Mouse (Mus musculus): ENCODE measurements around the gene Nxnl1.

The Nxnl1 gene

DNA sequence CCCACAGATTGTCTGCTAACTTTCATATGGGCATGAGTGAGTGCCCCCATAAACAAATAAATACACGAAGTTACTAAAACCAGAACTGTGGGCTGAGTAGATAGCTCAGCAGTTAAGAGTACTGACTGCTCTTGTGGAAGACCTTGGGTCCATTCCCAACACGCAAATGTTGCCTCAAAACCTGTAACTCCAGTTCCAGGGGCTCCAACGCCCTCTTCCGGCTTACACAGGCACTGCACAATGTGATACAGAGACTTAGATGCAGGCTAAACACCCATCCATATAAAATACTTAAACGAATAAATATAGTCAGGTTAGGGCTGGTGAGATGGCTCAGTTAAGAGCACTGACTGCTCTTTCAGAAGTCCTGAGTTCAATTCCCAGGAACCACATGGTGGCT, 51.4 kb downstream of the Nxnl1 start:
- DNase-seq (ENCODE audit: low spot score in 2 of 2) = no peak

DNA sequence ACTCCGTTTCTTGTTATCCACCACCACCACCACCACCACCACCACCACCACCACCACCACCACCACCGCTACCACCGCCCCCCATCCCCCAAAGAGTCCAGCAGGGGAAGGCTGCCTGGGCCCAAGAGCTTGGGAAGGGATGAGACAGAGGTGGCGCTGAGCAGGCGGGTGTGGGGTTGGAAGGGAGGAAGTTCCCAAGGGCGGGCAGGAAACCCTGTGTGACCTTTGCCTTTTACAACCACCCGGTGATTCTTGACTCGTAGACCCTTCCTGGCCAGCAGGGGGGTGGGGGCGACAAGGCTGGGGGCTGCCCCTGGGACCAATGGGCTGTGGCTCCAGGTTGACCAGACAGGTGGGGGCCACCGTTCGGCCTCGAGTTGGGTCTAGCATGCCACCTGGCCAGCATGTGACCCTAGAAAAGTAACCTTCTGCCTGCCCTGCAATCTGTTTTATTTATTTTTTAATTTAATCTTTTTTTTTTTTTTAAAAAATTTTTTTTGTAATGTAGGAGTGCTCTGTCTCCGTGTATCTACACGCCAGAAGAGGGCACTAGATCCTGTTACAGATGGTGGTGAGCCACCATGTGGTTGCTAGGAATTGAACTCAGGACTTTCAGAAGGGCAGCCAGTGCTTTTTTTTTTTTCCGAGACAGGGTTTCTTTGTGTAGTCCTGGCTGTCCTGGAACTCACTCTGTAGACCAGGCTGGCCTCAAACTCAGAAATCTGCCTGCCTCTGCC, 53.2 kb downstream of the Nxnl1 start:
- no peak for DNase-seq (ENCODE audit: low spot score in 2 of 2)

DNA sequence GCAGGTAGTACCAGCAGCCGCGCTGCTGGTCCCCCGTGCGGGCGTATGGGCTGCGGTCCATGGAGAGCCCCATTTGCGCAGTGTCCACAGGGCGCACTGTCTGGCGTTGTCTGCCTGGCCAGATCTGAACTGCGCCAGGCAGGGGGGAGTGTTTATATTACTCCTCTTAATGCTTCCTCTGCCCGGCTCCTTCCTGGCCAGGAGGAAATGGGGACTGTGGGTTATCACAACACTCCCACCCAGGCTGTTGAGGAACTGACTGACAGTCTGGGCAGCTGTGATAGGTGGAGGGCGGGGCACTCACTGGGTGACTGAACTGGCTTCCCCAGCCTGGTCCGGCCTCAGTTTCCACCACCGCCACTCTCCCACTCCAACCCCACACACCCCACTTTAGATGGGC, 54.8 kb downstream of the Nxnl1 start, which contains the start of gene Plvap:
Gene Plvap (minus strand): TSS at position 109 of the 400 bp plus-strand sequence.
- no peak for DNase-seq (ENCODE audit: low spot score in 2 of 2)
